Mouse (Mus musculus) lung, postnatal 10 days (tissue): Measurements from ENCODE around the gene Rab4b.
A peak's percentile ranks its signal among the peaks of the same experiment; 100 is the strongest.

ENCODE experiments used
- DNase-seq: peaks from one replicate; pipeline ENCODE4 v3.0.0; 2021

Rab4b gene

GRCm38 (mm10) chr7:27178324-27179216 lies at the start of gene Rab4b:
TSS of gene Rab4b (minus strand) at chr7:27178896.
- DNase-seq, result peak; percentile 100

DNA sequence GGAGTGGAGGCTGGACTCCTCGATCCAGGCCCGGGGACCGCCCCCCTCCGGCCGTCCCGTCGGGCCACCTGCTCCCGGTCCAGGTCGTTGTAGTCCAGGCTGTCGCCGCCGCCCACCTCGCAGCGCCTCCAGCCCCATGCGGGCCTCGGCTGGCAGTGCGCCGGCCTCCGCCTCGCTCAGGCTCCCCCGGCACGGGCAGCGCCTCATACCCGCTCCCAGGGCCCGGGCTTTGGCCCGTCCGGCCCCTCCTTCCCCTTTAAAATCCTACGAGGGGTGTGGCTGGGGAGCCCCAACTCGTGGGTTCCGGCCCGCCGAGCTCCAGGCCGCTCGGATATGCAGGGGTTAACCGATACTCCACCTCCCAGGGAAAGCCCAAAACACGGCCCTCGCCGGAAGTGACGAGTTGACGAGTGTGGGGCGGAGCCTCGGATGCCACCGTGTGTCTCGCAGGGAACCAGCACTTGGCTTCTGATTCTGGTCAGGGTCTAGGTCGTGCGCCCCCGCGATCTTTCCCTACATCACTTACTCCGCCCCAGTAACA lies 49.7 kb upstream of the Rab4b start, which contains the start of gene Itpkc:
Itpkc (minus strand) TSS at position 381 of the 541 bp plus-strand sequence.
- peak; percentile 98 for DNase-seq

DNA sequence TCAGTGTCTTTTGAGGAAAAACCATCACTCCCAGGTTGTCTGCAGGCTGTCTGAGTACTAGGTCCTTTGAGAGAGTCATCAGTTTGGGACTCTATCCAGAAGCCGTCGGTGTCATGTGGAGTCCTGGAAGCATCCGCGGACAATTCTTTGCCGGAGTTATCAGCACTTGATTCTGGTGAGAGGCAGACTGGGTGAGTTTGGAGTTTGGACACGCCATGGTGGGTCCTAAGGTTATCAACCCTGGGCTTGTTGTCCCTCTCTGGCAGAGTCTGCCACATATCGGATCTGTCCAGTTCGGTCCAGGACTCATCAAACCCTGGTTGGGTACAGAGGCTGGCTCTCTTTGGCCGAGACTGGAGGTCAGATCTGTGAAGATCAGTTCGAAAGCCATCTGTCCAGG lies 49.0 kb upstream of the Rab4b start:
- DNase-seq, result peak; percentile 19

DNA sequence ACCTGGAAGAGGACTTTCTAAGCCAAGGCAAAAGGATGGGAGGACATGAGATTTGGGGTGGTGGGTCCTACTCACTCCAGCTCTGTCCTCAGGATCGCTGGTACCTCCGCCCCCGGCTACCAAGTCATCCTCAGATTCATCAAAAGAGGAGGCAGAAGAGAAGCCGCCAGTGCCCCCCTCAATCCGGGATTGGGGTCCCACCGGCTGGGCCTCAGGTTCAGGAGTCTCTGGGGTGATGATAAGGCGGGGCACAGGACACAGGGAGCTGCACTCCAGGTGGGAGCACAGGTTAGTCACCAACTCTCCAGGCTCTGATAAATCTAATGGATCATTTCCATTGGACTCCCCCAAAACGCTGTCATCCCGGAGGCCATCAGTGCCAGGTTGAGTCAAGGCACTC lies 48.6 kb upstream of the Rab4b start:
- DNase-seq, result no peak

GRCm38 (mm10) chr7:27224877-27225575 lies 46.3 kb upstream of the Rab4b start:
- peak; percentile 42 for DNase-seq

DNA sequence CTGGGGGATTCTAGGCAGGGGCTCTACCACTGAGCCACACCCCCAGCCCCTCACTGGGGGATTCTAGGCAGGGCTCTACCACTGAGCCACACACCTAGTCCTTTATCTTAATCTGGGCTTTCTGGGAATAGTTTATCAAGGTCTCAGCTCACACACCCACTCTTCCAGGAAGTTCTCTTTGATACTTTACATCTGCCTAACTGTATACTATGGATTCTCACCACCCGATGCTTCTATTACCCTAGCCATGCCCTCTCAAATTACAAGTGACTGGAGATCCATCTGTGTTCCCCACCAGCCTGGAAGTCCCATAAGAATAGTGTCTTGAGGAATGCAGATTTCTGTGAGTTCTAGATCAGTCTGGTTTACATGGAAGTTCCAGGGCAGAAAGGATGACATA lies 43.8 kb upstream of the Rab4b start:
- no peak for DNase-seq

GRCm38 (mm10) chr7:27221939-27222338 lies 43.2 kb upstream of the Rab4b start:
- DNase-seq, result no peak

DNA sequence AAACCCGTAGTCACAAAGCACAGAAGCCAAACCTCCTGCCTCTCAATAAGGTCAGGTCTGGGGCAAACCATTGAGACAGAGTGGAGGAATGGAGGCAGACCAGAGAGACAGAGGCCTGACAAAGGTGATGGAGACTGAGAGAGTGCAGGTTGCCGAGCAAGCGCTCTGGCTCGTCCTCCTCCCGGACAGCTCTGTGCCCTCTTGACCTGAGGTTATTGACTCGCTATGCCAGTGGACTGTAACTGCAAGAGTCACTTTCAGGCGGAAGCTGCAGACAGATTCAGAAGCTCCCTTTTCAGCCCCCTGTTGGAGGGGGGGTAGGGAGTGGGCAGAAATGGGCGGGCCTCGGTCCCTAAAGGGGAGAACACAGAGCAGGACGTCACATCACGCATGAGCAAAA lies 41.2 kb upstream of the Rab4b start:
- no peak for DNase-seq

DNA sequence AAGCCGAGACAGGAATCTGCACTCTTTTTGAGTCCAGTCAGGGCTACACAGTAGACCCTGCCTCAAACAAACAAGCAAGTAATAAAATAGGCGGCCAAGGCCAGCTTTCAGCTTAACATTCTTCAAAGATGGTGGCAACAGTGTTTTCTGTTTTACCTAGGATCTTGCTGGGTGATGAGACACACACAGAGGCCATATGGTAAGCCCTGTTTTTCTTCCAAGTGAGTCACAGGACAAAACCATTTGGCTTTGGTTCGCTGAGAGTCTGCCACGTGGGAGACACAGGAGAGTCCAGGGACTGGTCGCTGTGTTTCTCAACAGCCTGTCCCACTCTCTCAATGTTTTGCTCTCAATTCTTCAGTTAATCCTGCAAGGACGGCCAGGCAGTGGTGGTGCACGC lies 39.9 kb upstream of the Rab4b start:
- no peak for DNase-seq

- no peak for DNase-seq
These were observed 33.9 kb upstream of the Rab4b start for GRCm38 (mm10) chr7:27212626-27213025.

DNA sequence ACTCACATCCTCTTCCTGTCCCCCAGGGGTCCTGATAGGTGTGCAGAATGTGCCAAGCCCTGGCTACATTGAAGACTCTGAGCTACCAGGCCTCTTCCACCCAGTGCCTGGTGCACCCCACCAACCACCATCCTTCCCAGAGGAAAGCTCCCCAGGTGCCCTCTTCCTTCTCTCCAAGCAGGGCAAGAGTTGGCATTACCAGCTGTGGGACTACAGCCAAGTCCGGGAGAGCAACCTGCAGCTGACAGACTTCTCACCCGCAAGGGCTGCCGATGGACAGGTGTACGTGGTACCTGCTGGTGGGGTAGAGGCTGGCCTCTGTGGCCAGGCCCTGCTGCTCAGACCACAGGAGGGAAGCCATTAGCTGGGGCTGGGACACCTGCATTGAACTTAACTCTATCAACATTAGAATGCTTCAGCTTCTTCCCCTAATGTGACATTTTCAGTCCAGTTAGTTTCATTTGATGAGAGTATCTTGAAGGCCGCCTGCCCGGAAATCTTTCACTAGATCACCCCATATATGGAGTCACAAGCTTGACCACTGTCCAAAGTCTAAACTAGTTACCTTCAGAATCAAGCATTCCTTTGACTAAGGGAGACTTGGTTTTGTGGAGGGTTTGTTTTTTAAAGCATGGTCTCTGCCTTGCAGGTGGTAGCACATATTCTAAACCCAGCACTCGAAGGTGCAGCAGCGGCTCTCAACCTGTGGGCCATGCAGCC lies 25.2 kb upstream of the Rab4b start:
- DNase-seq, result no peak

DNA sequence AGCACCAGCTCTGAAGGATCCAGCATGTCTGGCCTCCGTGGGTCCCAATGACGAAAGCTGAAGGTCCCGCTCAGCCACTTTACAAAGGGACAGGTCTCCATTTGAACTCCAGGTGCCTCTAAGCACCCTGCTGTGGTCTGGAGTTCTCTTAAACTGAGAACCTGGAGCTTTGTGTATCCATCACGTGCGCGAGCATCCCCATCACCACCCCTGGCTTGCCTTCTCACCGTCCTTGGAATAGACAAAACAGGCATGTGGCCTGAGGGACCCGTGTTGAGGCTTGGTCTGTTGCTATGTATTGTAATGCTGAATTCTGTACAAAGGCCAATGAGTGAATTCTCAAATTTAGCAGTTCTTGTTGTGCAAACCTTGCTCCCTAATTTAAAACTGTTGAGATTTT lies 20.1 kb upstream of the Rab4b start:
- DNase-seq, result no peak

DNA sequence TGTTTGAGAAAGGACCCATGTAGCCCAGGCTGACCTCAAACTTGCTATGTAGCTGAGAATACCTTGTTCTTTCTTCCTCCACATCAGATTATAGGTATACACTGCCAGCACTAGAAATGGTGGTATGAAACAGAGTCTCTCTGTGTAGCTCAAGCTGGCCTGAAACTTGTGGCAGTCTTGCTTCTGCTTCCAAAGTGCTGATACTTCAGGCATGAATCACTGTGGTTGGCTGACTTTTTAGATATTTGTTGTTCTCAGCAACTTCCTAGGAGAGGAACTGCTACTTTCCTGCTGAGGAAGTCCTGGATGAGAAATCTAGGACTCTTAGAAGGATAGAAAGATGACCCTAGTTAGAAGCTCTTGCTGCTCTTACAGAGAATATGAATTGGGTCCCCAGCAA lies 19.7 kb upstream of the Rab4b start:
- no peak for DNase-seq

DNA sequence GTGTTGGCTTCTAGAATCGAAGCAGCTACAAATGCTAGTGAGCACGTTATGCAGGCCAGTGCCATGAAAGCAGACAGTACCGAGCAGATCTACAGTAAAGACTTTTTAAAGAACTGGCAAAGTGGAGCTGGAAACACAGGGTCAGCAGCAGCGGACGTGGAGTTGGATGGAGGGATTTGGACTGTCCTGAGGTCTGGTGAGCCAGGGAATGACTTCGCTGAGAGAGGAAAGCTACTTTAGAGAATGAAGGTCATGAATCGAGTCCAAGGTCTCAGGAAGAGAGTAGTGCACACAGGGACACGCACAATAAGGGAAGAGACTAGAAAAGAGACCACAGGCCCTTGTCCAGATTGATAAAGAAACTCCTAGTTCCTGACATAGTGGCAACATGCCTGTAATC lies 18.9 kb upstream of the Rab4b start:
- no peak for DNase-seq

GRCm38 (mm10) chr7:27197136-27197535 lies 18.4 kb upstream of the Rab4b start:
- no peak for DNase-seq

GRCm38 (mm10) chr7:27195681-27196611 lies 17.2 kb upstream of the Rab4b start, which contains the start of the genes BC024978 and Snrpa:
TSS of gene BC024978 (plus strand) at chr7:27195781.
TSS of gene Snrpa (minus strand) at chr7:27196271.
- DNase-seq, result peak; percentile 99

- DNase-seq, result no peak
These were observed 15.0 kb upstream of the Rab4b start for GRCm38 (mm10) chr7:27193731-27194130.

- DNase-seq, result no peak
These were observed 13.7 kb upstream of the Rab4b start for GRCm38 (mm10) chr7:27192434-27192833.

DNA sequence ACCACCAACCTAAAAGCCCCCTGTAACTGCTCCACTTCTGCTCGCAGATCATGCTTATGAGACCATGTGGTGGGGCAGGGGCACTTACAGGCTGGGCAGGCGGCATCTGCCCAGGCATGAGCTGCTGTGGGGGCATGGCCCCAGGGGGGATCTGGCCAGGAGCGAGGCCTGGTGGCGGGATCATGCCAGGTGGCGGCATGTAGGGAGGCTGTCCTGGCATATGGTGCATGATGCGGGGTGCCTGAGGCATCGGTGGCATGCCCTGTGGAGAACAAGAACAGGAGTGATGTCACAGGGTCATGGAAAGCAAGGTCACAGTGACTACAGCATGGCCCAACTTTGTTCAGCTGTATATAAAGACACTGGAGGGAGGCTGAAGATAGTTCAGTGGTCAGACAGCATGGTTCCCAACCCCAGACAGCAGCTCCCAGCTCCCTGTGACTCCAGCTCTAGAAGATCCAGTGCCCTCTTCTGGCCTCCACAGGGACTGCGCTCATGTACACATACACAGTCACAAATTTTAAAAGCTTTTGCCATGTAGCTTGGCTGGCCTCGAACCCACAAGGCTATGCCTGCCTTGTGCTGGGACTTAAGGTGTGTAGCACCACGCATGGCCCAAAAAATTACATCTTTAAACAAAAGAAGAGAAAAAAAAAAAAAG lies 10.7 kb upstream of the Rab4b start:
- DNase-seq, result no peak

DNA sequence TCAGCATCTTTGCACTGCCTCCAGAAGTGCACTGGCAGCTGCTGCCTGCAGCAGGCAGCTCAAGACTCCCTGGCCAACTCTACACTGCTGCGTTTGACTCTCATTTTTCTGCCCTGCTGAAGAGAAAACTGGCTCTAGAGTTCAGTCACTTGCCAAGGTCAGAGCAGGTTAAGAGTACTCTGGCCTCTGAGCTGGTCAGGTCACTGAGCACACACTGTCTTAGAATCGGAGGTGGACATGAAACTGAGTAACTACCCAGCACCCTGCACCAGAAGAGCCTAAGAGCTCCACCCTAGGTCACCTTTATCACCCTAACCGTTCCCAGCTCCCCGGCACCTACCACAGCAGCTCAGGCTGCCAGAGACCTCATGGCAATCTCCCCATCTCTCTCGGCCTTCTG lies 7.3 kb upstream of the Rab4b start:
- no peak for DNase-seq

DNA sequence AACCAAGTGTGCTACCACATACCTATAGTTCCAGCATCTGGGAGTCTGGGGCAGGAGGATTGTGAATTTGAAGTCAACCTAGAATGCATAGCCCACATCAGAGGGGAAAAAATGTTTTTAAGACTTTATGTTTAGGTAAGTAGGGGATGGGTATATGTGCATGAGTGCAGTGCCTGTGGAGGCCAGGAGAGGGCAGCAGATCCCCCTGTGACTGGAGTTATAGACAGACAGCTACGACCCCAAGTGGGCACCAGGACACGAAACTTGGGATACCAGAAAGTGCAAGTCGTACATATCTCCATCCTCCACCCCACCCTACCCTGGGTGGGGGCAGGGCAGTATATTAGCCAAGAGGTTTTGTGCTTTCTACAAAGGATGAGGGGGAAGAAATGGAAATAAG lies 6.3 kb upstream of the Rab4b start:
- DNase-seq, result no peak
